Mouse (Mus musculus) myocyte (in vitro differentiated cells): ENCODE results near the gene Noc3l. TPM values are rescaled to one million over a fixed set of nuclear protein-coding genes. Genes with fewer than 3 reads are reported as not detected.

Experiments used
- H3K27me3 ChIP-seq: one replicate; pipeline ENCODE4 v1.6.1; 2011; ENCODE audit not compliant: control insufficient read depth, insufficient read depth, insufficient read length
- H3K36me3 ChIP-seq: one replicate; pipeline ENCODE4 v1.6.1; 2011; ENCODE audit not compliant: control insufficient read depth, insufficient read depth
- H3K4me2 ChIP-seq: one replicate; pipeline ENCODE4 v1.6.1; 2011; ENCODE audit warnings: low read depth, control low read depth
- H3K4me3 ChIP-seq: one replicate; pipeline ENCODE4 v1.5.1; 2011; ENCODE audit warnings: mild to moderate bottlenecking, control low read depth, moderate library complexity
- H3K79me2 ChIP-seq: one replicate; pipeline ENCODE4 v1.6.1; 2011; ENCODE audit not compliant: control insufficient read depth, insufficient read depth
- H3ac ChIP-seq: one replicate; pipeline ENCODE4 v1.6.1; 2011; ENCODE audit not compliant: control insufficient read depth, insufficient read length
- CEBPB ChIP-seq: IDR thresholded peaks from 2 replicates; pipeline ENCODE4 v1.6.1; 2011; ENCODE audit warnings: mild to moderate bottlenecking, moderate library complexity; ENCODE audit not compliant: poor library complexity, insufficient read depth, severe bottlenecking
- E2F4 ChIP-seq: IDR thresholded peaks from one replicate; pipeline ENCODE4 v1.6.1; 2011; ENCODE audit warnings: mild to moderate bottlenecking, control low read depth, moderate library complexity; ENCODE audit not compliant: insufficient read depth
- MAX ChIP-seq: IDR thresholded peaks from one replicate; pipeline ENCODE4 v1.6.1; 2011; ENCODE audit warnings: low read depth, mild to moderate bottlenecking, control low read depth
- MYOD1 ChIP-seq, 3 experiments: IDR thresholded peaks; one replicate each; pipeline ENCODE4 v1.6.1; 2011; ENCODE audit warnings: control low read depth in 2 of 3, low read depth in 2 of 3, mild to moderate bottlenecking in 2 of 3, moderate library complexity in 1 of 3; ENCODE audit not compliant: insufficient read length in 2 of 3, control insufficient read depth in 1 of 3
- MYOG ChIP-seq, 3 experiments: IDR thresholded peaks; one replicate each; pipeline ENCODE4 v1.6.1; 2011; ENCODE audit warnings: control low read depth in 2 of 3, low read depth in 2 of 3, mild to moderate bottlenecking in 2 of 3; ENCODE audit not compliant: insufficient read length in 2 of 3, control insufficient read depth in 1 of 3, insufficient read depth in 1 of 3
- POLR2A ChIP-seq: IDR thresholded peaks from one replicate; pipeline ENCODE4 v1.6.1; 2011; ENCODE audit warnings: low read depth, mild to moderate bottlenecking, control low read depth, moderate library complexity; ENCODE audit not compliant: insufficient read length
- POLR2AphosphoS2 ChIP-seq: IDR thresholded peaks from one replicate; pipeline ENCODE4 v1.6.1; 2011; ENCODE audit warnings: low read depth, control low read depth; ENCODE audit not compliant: insufficient read length
- REST ChIP-seq: IDR thresholded peaks from one replicate; pipeline ENCODE4 v1.6.1; 2011; ENCODE audit warnings: mild to moderate bottlenecking, control low read depth, moderate library complexity; ENCODE audit not compliant: insufficient read depth, insufficient read length
- SRF ChIP-seq: IDR thresholded peaks from one replicate; pipeline ENCODE4 v1.6.1; 2011; ENCODE audit warnings: low read depth; ENCODE audit not compliant: control insufficient read depth, insufficient read length
- TCF12 ChIP-seq: IDR thresholded peaks from one replicate; pipeline ENCODE4 v1.6.1; 2011; ENCODE audit warnings: mild to moderate bottlenecking, control low read depth; ENCODE audit not compliant: poor library complexity, insufficient read depth, severe bottlenecking
- TCF3 ChIP-seq: IDR thresholded peaks from one replicate; pipeline ENCODE4 v1.6.1; 2011; ENCODE audit warnings: low read depth, control low read depth; ENCODE audit not compliant: insufficient read length
- USF1 ChIP-seq: IDR thresholded peaks from one replicate; pipeline ENCODE4 v1.6.1; 2011; ENCODE audit warnings: low read depth, mild to moderate bottlenecking, control low read depth, moderate library complexity
- polyA plus RNA-seq: library from polyadenylated mRNA; unstranded; fragments of >200 nt; fragmentation: generic; extraction: Trizol; gene quantifications from one replicate; pipeline ENCODE4 v1.2.1, GENCODE M21; 2012; ENCODE audit warnings: missing spikeins

Noc3l gene
- polyA plus RNA-seq, 1 experiment: 4.9 TPM

DNA sequence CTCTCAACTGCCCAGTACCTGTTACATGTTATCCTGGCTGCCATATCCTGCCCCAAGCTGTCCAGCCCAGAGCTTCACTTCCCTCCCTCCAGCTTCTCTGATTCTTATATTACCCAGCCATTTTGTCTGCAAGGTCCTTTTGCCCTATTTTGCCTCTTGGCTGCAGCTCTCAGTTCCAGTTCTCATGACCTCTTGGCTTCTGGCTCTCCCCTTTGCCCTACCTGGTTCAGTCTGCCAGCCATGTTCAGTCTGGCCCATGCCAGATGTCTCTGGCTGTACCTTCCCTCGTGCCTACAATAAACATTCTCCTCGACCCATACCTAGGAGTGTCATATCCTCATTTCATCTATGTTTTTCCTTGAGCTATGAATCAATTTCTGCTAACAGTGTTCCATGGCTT, 52.7 kb downstream of the Noc3l start:
- Histone ChIP-seq H3K79me2 (no peaks in the 10 kb centered on the region), H3K4me2 (no peak overlapping the region), H3K27me3 (peaks cover 22% of the 10 kb centered on the region), H3ac (no peak overlapping the region), H3K36me3 (no peaks in the 10 kb centered on the region), H3K4me3 (no peak overlapping the region)
- TF ChIP-seq MYOG (IDR thresholded peaks at IDR 0.05; ENCODE audit: control insufficient read depth in 1 of 3, insufficient read depth in 1 of 3, insufficient read length in 2 of 3, low read depth in 2 of 3) (no peak), USF1 (no peak), REST (no peak), POLR2AphosphoS2 (no peak), TCF12 (no peak), MYOD1 (IDR thresholded peaks at IDR 0.05; ENCODE audit: control insufficient read depth in 1 of 3, insufficient read length in 2 of 3, low read depth in 2 of 3) (no peak), MAX (no peak), E2F4 (no peak), POLR2A (no peak), CEBPB (no peak), SRF (no peak), TCF3 (no peak)

- no peak for TF ChIP-seq POLR2A
- no peak for TF ChIP-seq USF1
- TF ChIP-seq E2F4: no peak
- TF ChIP-seq CEBPB: no peak
- TF ChIP-seq MAX: no peak
- no peak for TF ChIP-seq POLR2AphosphoS2
- TF ChIP-seq MYOD1 (IDR thresholded peaks at IDR 0.05; ENCODE audit: control insufficient read depth in 1 of 3, insufficient read length in 2 of 3, low read depth in 2 of 3): no peak
- no peak for TF ChIP-seq TCF3
- TF ChIP-seq TCF12: no peak
- no peak for TF ChIP-seq MYOG (IDR thresholded peaks at IDR 0.05; ENCODE audit: control insufficient read depth in 1 of 3, insufficient read depth in 1 of 3, insufficient read length in 2 of 3, low read depth in 2 of 3)
- no peak for TF ChIP-seq SRF
- no peak for TF ChIP-seq REST
- no peaks in the 10 kb centered on the region for H3K79me2 ChIP-seq
- peaks cover 12% of the 10 kb centered on the region for H3K27me3 ChIP-seq
- H3K36me3 ChIP-seq: no peaks in the 10 kb centered on the region
- H3ac ChIP-seq: no peak overlapping the region
- H3K4me2 ChIP-seq: no peak overlapping the region
- H3K4me3 ChIP-seq: no peak overlapping the region
Measured at GRCm38 (mm10) chr19:38760441-38760840, 58.6 kb downstream of the Noc3l start.

DNA sequence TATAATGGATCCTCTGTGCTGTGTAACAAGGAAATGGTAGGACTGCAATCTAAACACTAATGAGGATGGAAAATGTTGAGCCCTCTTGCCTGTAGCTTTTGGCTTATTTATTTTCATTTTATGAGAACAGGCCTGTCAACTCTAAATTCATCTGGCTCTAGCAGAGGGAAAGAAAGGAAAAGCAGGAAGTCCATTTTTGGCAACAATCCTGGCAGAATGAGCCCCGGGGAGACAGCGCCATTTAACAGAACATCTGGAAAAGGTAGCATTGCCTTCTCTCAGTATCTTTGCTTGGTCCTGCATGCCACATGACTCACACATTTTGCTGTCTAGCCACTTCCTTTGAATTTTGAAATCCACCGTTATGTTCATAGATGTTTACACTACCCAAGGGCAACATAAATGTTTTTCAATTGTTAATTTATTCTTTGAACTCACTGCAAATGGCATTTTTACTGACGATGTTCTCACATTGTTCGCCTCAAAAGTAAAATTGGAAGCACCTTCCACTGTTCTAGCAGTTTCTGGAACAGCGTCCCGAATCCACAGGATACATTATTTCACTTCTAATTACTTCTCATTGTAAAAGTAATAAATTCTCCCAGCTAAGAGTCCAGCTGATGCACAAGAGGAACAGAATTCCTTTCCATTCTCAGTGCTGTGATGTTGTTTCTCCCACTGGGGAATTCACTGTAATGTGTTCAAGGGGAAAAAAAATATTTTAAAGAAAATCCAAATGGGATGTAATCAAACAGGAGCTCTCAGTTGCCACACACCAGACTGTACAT, 60.2 kb downstream of the Noc3l start:
- H3ac ChIP-seq: no peak overlapping the region
- H3K4me3 ChIP-seq: no peak overlapping the region
- TF ChIP-seq REST: no peak
- TF ChIP-seq TCF12: no peak
- no peak for TF ChIP-seq POLR2A
- TF ChIP-seq SRF: no peak
- TF ChIP-seq E2F4: no peak
- no peak for TF ChIP-seq MAX
- TF ChIP-seq MYOD1 (IDR thresholded peaks at IDR 0.05; ENCODE audit: control insufficient read depth in 1 of 3, insufficient read length in 2 of 3, low read depth in 2 of 3): no peak
- no peak for TF ChIP-seq POLR2AphosphoS2
- H3K79me2 ChIP-seq: no peaks in the 10 kb centered on the region
- H3K27me3 ChIP-seq: peaks cover 7% of the 10 kb centered on the region
- H3K4me2 ChIP-seq: no peak overlapping the region
- H3K36me3 ChIP-seq: no peaks in the 10 kb centered on the region

DNA sequence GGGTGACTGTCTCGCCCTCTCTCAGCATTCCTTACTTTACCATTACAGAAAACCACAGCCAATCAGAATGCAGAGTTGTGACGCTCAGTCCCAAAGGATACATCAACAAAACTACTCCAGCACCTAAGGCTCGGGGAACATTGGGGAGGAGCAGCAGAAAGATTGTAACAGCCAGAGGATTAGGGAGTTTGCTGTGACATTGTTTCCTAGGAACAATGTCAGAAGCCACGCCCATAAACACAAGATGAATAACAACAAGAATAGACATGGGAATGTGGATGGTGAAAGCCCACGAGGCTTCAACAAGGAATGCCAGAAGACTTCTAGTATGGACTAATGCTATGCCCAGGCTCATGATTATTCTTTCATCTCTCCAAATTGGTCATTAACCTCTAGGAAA, 61.0 kb downstream of the Noc3l start:
- peaks cover 7% of the 10 kb centered on the region for H3K27me3 ChIP-seq

More for the DNA sequence above, 61.0 kb downstream of the Noc3l start:
- no peaks in the 10 kb centered on the region for H3K36me3 ChIP-seq
- no peak overlapping the region for H3K4me2 ChIP-seq
- no peak overlapping the region for H3K4me3 ChIP-seq
- H3ac ChIP-seq: no peak overlapping the region
- TF ChIP-seq E2F4: no peak
- no peak for TF ChIP-seq CEBPB
- TF ChIP-seq MYOG (IDR thresholded peaks at IDR 0.05; ENCODE audit: control insufficient read depth in 1 of 3, insufficient read depth in 1 of 3, insufficient read length in 2 of 3, low read depth in 2 of 3): no peak
- TF ChIP-seq MAX: no peak
- no peak for TF ChIP-seq USF1
- no peak for TF ChIP-seq SRF
- TF ChIP-seq TCF3: no peak
- no peak for TF ChIP-seq MYOD1 (IDR thresholded peaks at IDR 0.05; ENCODE audit: control insufficient read depth in 1 of 3, insufficient read length in 2 of 3, low read depth in 2 of 3)
- no peak for TF ChIP-seq POLR2A
- no peak for TF ChIP-seq REST
- TF ChIP-seq POLR2AphosphoS2: no peak
- no peak for TF ChIP-seq TCF12
- no peaks in the 10 kb centered on the region for H3K79me2 ChIP-seq
